Mouse (Mus musculus) kidney, postnatal 25 days (tissue): ENCODE results near the gene Ctbp1.

ENCODE experiments used
- DNase-seq, 2 experiments: peaks; one replicate each; pipeline ENCODE4 v3.0.0; 2021; ENCODE audit warnings: mixed read lengths in 2 of 2

The Ctbp1 gene

GRCm38 (mm10) chr5:33274953-33275454, at the start of gene Ctbp1:
TSS of gene Ctbp1 (minus strand) at chr5:33274994.
- peak; percentile 94 to 98 for DNase-seq

DNA sequence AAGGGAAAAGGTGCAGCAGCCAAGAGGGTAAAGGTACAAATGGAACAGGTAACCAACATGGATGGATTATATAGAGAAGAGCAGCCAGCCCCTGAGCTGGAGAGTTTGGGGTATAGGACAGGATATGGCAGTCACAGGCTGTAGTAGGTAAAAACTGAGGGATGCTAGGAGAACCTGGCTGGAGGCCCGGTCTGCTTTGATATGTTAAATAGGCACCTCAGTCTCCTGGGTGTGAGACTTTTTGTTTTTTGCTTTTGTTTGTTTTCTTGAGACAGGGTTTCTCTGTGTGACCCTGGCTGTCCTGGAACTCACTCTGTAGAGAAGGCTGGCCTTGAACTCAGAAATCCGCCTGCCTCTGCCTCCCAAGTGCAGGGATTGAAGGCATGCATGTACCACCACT, 49.7 kb upstream of the Ctbp1 start:
- no peak for DNase-seq

GRCm38 (mm10) chr5:33312192-33312591, 37.4 kb upstream of the Ctbp1 start:
- DNase-seq: no peak

- no peak for DNase-seq
Measured at GRCm38 (mm10) chr5:33310704-33311462, 36.1 kb upstream of the Ctbp1 start.

DNA sequence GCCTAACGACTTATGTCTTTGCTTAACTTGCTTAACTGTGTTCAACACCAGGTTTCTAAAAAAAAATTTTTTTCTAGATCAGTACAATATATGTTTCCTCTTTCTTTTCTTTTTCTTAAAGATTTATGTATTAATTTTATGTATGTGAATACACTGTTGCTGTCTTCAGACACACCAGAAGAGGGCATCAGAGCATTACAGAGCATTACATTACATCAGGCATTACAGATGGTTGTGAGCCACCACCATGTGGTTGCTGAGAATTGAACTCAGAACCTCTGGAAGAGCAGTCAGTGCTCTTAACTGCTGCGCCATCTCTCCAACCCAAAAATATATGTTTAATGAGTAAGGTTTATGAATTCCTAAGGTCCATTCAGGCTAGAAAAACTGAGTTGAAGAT, 27.0 kb upstream of the Ctbp1 start:
- no peak for DNase-seq

DNA sequence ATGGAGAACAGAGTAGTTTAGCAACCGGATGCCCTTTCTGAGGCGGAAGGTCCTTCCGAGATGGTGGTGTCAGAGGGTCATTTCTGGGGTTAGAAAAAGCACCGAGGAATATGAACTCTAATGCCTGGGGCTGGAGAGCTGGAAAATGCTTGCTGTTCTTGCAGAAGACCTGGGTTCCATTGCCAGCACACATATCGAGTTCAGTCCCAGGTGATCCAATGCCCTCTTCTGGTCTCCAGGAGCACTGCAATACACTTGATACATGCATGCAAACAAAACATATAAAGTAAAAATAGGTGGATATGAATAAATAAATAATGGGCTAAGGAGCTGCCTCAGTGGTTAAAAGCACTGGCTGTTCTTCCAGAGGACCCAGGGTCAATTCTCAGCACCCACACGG, 22.4 kb upstream of the Ctbp1 start:
- DNase-seq: peak; percentile 38 to 69

GRCm38 (mm10) chr5:33293796-33294430, 19.1 kb upstream of the Ctbp1 start:
- DNase-seq: no peak

GRCm38 (mm10) chr5:33283951-33284350, 9.2 kb upstream of the Ctbp1 start:
- peak; percentile 51 to 85 for DNase-seq

DNA sequence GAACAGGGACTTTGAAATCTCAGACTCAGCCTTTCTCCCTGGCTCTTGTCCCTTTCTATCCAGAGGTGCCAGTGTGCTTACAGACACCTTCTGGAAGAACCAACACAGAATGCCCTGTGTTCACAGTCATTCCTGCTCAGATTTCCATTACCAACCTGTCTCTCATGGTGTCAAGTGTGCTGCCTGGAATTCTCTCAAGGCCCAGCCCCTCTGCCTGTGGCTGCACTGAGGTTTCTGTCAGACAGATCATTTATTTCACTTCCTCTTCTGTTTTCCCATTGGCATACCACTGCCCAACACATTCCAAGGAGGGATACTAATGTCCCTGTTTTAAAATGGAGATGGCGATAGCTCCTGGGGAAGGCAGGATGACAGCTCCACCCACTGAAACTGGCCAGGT, 6.6 kb upstream of the Ctbp1 start:
- no peak for DNase-seq

- peak in 1 of 2 experiments; percentile 60 for DNase-seq
Measured at GRCm38 (mm10) chr5:33278950-33279349, 4.2 kb upstream of the Ctbp1 start.

DNA sequence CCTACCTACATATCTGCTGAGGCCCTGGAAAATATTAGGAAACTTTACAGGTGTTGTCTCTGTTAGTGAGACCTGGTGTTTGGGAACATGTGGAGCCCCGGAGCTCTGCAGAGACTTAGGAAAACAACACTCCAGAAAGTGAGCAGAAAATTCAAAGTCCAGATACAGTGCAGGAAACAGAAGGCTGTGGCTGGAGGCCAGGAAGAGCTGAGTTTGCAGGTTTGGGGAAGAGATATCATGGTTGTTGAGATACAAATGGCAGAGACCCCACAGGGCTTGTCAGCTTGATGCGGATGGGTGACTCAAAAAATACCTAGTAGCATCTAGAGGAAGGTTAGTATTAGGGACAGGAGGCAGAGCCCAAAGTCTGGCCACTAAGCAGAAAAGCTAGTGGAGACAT, 2.5 kb upstream of the Ctbp1 start:
- DNase-seq: peak; percentile 58 to 60

- DNase-seq: no peak
Measured at GRCm38 (mm10) chr5:33275754-33276153, 960 bp upstream of the Ctbp1 start.

DNA sequence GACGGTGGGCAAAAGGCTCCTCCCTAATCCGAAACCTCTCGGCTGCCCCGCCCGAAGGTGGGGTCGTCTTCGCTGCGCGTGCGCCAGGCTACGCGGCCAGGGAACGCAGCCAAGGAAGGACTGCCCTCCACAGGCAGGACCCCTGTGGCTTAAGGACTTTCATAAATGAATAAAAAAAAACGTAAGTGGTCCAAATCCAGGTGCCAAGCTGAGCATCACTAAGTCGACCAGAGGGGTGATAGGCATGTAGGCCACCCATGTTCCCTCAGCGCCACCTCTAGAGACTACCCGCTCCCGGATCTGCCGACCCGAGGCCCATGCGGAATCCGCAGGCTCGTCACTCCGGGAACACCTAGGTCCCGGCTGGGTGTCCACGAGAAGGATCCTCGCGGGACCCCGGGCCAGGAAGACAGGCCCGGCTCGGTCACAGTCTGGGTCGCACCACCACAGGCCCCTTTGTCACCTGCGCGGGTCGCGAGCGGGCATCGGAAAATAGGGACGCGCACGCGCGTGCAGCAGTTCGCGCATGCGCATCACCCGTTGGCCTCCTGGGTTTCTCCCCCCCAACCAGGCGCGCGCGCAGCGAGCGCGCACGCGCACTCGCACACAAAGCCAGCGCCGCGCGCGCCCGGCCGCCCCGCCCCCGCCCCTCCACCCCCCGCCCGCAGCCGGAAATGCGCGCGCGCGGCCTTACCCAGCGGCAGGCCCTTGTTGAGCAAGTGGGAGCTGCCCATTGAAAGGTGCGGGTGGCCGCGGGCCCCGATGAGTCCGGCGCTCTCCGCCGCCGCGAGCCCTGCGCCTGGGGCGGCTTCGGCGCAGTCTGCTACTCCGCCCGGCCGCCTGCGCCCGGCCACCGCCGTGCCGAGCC, 475 bp downstream of the Ctbp1 start:
- DNase-seq: peak; percentile 90 to 95

DNA sequence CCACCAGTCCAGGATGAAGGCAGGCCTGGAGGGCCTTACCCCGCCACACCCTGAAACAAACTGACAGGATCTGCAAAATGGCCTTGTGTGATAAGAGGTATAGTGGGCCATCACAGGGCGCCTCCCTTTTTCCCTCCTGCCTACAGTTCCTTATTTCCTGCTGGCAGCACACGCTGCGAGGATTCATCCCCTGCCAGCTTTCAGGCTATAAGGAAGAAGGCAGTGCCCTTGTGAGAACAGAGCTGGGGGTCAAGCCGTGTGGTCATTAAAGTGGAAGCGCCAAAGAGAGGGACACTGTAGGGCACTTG, 1.1 kb downstream of the Ctbp1 start:
- DNase-seq: no peak

- DNase-seq: no peak
Measured at GRCm38 (mm10) chr5:33272845-33273776, 1.7 kb downstream of the Ctbp1 start.

- DNase-seq: no peak
Measured at GRCm38 (mm10) chr5:33272146-33272545, 2.6 kb downstream of the Ctbp1 start.

- peak; percentile 83 to 93 for DNase-seq
Measured at GRCm38 (mm10) chr5:33270568-33270967, 4.2 kb downstream of the Ctbp1 start.

- DNase-seq: peak in 1 of 2 experiments; percentile 28
Measured at GRCm38 (mm10) chr5:33254416-33254815, 20.4 kb downstream of the Ctbp1 start.

DNA sequence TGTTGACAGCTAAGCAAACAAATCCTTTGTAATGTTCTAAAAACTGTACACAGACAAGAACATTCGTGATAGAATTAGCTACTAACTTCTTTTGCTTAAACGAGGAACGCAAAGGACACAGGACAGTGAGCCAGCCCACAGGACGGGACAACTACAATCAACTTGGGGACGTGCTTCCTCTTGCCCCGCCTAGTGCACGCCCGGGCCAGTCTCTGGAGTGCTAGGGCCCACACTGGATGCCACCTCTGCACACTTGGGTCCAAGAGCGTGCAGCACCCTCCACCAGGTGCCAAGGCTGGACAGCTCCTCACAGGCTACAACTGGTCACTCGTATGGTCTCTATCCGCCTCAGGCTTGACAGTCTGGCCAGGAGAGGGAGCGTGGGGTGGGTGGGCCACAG, 26.6 kb downstream of the Ctbp1 start:
- peak; percentile 26 to 73 for DNase-seq

- DNase-seq: peak; percentile 47 to 54
Measured at GRCm38 (mm10) chr5:33247387-33247786, 27.4 kb downstream of the Ctbp1 start.

- peak; percentile 62 to 74 for DNase-seq
Measured at GRCm38 (mm10) chr5:33245701-33246100, 29.1 kb downstream of the Ctbp1 start.

- no peak for DNase-seq
Measured at GRCm38 (mm10) chr5:33244377-33244920, 30.3 kb downstream of the Ctbp1 start.
